Mouse (Mus musculus) intestine, embryonic 15.5 days (tissue): Measurements from ENCODE around the gene Prdm13. TPM values are rescaled to one million over a fixed set of nuclear protein-coding genes. Genes with fewer than 3 reads are reported as not detected.
A peak's percentile ranks its signal among the peaks of the same experiment; 100 is the strongest.

Experiments
- ATAC-seq: fragments of 200-750 bp; cut with Nextera tagmentation; 2 replicates; pipeline ENCODE4 v1.8.0; 2017; ENCODE audit warnings: moderate TSS enrichment, moderate library complexity
- H3K27ac ChIP-seq: fragments of 300-500 bp; sonication (generic); 2 replicates; pipeline ENCODE4 v1.5.1; 2015; ENCODE audit warnings: mild to moderate bottlenecking, inconsistent platforms
- H3K27me3 ChIP-seq: fragments of 300-500 bp; sonication (generic); replicated peaks from 2 replicates; pipeline ENCODE4 v1.6.1; 2015; ENCODE audit warnings: inconsistent platforms
- H3K36me3 ChIP-seq: fragments of 300-500 bp; sonication (generic); 2 replicates; pipeline ENCODE4 v1.6.1; 2015; ENCODE audit warnings: inconsistent platforms
- H3K4me1 ChIP-seq: fragments of 300-500 bp; sonication (generic); replicated peaks from 2 replicates; pipeline ENCODE4 v1.6.1; 2015; ENCODE audit warnings: inconsistent platforms
- H3K4me2 ChIP-seq: fragments of 300-500 bp; sonication (generic); replicated peaks from 2 replicates; pipeline ENCODE4 v1.6.1; 2015; ENCODE audit warnings: mild to moderate bottlenecking, inconsistent platforms
- H3K4me3 ChIP-seq: fragments of 300-500 bp; sonication (generic); replicated peaks from 2 replicates; pipeline ENCODE4 v1.5.1; 2015; ENCODE audit warnings: inconsistent platforms
- H3K9ac ChIP-seq: fragments of 300-500 bp; sonication (generic); 2 replicates; pipeline ENCODE4 v1.6.1; 2015; ENCODE audit warnings: inconsistent platforms
- H3K9me3 ChIP-seq: fragments of 300-500 bp; sonication (generic); 2 replicates; pipeline ENCODE4 v1.6.1; 2016; ENCODE audit warnings: inconsistent platforms
- WGBS: fragments of 180-500 bp; shearing (Covaris S2); methylation state at CpG from one replicate; pipeline ENCODE4 v1.1.7; 2015; 5-methylcytosine and 5-hydroxymethylcytosine counted together
- polyA plus RNA-seq: library from polyadenylated mRNA; unstranded; fragments of >200 nt; fragmentation: Nextera tagmentation; extraction: Ambion mirVana; gene quantifications from 2 replicates; pipeline ENCODE4 v1.2.1, GENCODE M21; 2015

The Prdm13 gene
- polyA plus RNA-seq: not detected in 2 replicates

- under 1% methylated on average over 38 of the region's 38 CpGs for WGBS
- no peaks in the 10 kb centered on the region for H3K9me3 ChIP-seq
- peaks cover 90% of the 10 kb centered on the region for H3K27me3 ChIP-seq
- no peak within 1 kb of the TSS for H3K27ac ChIP-seq
- H3K4me2 ChIP-seq: no peak within 1 kb of the TSS
- H3K4me3 ChIP-seq: no peak within 1 kb of the TSS
- H3K36me3 ChIP-seq: no peaks in the 10 kb centered on the region
- H3K9ac ChIP-seq: no peak within 1 kb of the TSS
- H3K4me1 ChIP-seq: peaks cover 9% of the 10 kb centered on the region
- ATAC-seq: no peak
Measured at GRCm38 (mm10) chr4:21685595-21686091, at the start of gene Prdm13. TSS of gene Prdm13 (minus strand) at chr4:21685963.

- H3K4me3 ChIP-seq: peak within 1 kb of the TSS; percentile 79
- H3K9me3 ChIP-seq: no peaks in the 10 kb centered on the region
- peak within 1 kb of the TSS; percentile 62 for H3K4me2 ChIP-seq
- peak within 1 kb of the TSS; percentile 75 for H3K9ac ChIP-seq
- H3K36me3 ChIP-seq: no peaks in the 10 kb centered on the region
- no peaks in the 10 kb centered on the region for H3K27me3 ChIP-seq
- H3K27ac ChIP-seq: peak within 1 kb of the TSS; percentile 69
- H3K4me1 ChIP-seq: 0 out of 2 replicates have a peak, but pooled peaks cover 5% of the 10 kb centered on the region
- WGBS: under 1% methylated on average over 37 of the region's 37 CpGs
- ATAC-seq: peak; percentile 99
Measured at GRCm38 (mm10) chr4:21727615-21728165, 41.9 kb upstream of the Prdm13 start, which contains the start of gene Ccnc. TSS of gene Ccnc (plus strand) at chr4:21727701.

GRCm38 (mm10) chr4:21726912-21727614 is 41.3 kb upstream of the Prdm13 start:
- WGBS: 1% methylated on average over 22 of the region's 22 CpGs
- peak overlapping the region; percentile 62 for H3K4me2 ChIP-seq

GRCm38 (mm10) chr4:21722752-21723334 is 37.1 kb upstream of the Prdm13 start:
- Histone ChIP-seq H3K36me3 (no peaks in the 10 kb centered on the region), H3K27ac (no peak overlapping the region), H3K9me3 (no peaks in the 10 kb centered on the region), H3K4me3 (no peak overlapping the region), H3K9ac (no peak overlapping the region), H3K4me2 (no peak overlapping the region), H3K27me3 (no peaks in the 10 kb centered on the region), H3K4me1 (no peaks in the 10 kb centered on the region)
- WGBS: 60% methylated on average over 7 of the region's 7 CpGs
- ATAC-seq: no peak

More at GRCm38 (mm10) chr4:21726912-21727614, 41.3 kb upstream of the Prdm13 start:
- H3K9ac ChIP-seq: peak overlapping the region; percentile 75; the same call in 1 of the 2 replicates
- peak; percentile 69 for ATAC-seq
- H3K4me1 ChIP-seq: 0 out of 2 replicates have a peak, but pooled peaks cover 5% of the 10 kb centered on the region
- H3K27me3 ChIP-seq: no peaks in the 10 kb centered on the region
- H3K9me3 ChIP-seq: no peaks in the 10 kb centered on the region
- peak overlapping the region; percentile 54 for H3K27ac ChIP-seq
- peak overlapping the region; percentile 79 for H3K4me3 ChIP-seq
- no peaks in the 10 kb centered on the region for H3K36me3 ChIP-seq

- Histone ChIP-seq H3K9me3 (no peaks in the 10 kb centered on the region), H3K4me2 (no peak overlapping the region), H3K4me3 (no peak overlapping the region), H3K27me3 (0 out of 2 replicates have a peak, but pooled peaks cover 2% of the 10 kb centered on the region), H3K36me3 (no peaks in the 10 kb centered on the region), H3K9ac (no peak overlapping the region), H3K4me1 (no peaks in the 10 kb centered on the region), H3K27ac (no peak overlapping the region)
- 1% methylated on average over 13 of the region's 13 CpGs for WGBS
- peak; percentile 96 for ATAC-seq
Measured at GRCm38 (mm10) chr4:21712147-21712546, 26.4 kb upstream of the Prdm13 start.

- no peak overlapping the region for H3K4me2 ChIP-seq
- H3K27ac ChIP-seq: no peak overlapping the region
- no peak overlapping the region for H3K9ac ChIP-seq
- no peak overlapping the region for H3K4me3 ChIP-seq
- H3K4me1 ChIP-seq: no peaks in the 10 kb centered on the region
- 41% methylated on average over 1 of the region's 1 CpGs for WGBS
- no peak for ATAC-seq
- 0 out of 2 replicates have a peak, but pooled peaks cover 2% of the 10 kb centered on the region for H3K27me3 ChIP-seq
- H3K9me3 ChIP-seq: no peaks in the 10 kb centered on the region
- H3K36me3 ChIP-seq: no peaks in the 10 kb centered on the region
Measured at GRCm38 (mm10) chr4:21705046-21705445, 19.3 kb upstream of the Prdm13 start.

- 0 out of 2 replicates have a peak, but pooled peaks have one; percentile 17 for ATAC-seq
- 28% methylated on average over 7 of the region's 7 CpGs for WGBS
Measured at GRCm38 (mm10) chr4:21695638-21696254, 10.0 kb upstream of the Prdm13 start.

GRCm38 (mm10) chr4:21690221-21690620 is 4.5 kb upstream of the Prdm13 start:
- Histone ChIP-seq H3K4me2 (no peak overlapping the region), H3K4me3 (no peak overlapping the region), H3K36me3 (no peaks in the 10 kb centered on the region), H3K9ac (no peak overlapping the region), H3K9me3 (no peaks in the 10 kb centered on the region), H3K27me3 (peaks cover 75% of the 10 kb centered on the region), H3K4me1 (peaks cover 9% of the 10 kb centered on the region), H3K27ac (no peak overlapping the region)
- no peak for ATAC-seq
- 12% methylated on average over 7 of the region's 7 CpGs for WGBS

More at GRCm38 (mm10) chr4:21695638-21696254, 10.0 kb upstream of the Prdm13 start:
- H3K4me1 ChIP-seq: no peaks in the 10 kb centered on the region
- no peaks in the 10 kb centered on the region for H3K36me3 ChIP-seq
- no peaks in the 10 kb centered on the region for H3K9me3 ChIP-seq
- H3K4me3 ChIP-seq: no peak overlapping the region
- H3K27ac ChIP-seq: no peak overlapping the region
- H3K4me2 ChIP-seq: no peak overlapping the region
- peaks cover 30% of the 10 kb centered on the region for H3K27me3 ChIP-seq
- H3K9ac ChIP-seq: no peak overlapping the region

- Histone ChIP-seq H3K27me3 (peaks cover 82% of the 10 kb centered on the region), H3K9ac (no peak overlapping the region), H3K27ac (no peak overlapping the region), H3K4me2 (no peak overlapping the region), H3K4me3 (no peak overlapping the region), H3K36me3 (no peaks in the 10 kb centered on the region), H3K9me3 (no peaks in the 10 kb centered on the region), H3K4me1 (peaks cover 9% of the 10 kb centered on the region)
- no peak for ATAC-seq
- 2% methylated on average over 18 of the region's 18 CpGs for WGBS
Measured at GRCm38 (mm10) chr4:21689492-21689941, 3.8 kb upstream of the Prdm13 start.

GRCm38 (mm10) chr4:21688703-21689200 is 3.0 kb upstream of the Prdm13 start:
- Histone ChIP-seq H3K27ac (no peak overlapping the region), H3K36me3 (no peaks in the 10 kb centered on the region), H3K9me3 (no peaks in the 10 kb centered on the region), H3K4me2 (peak overlapping the region; percentile 95), H3K9ac (peak overlapping the region; percentile 21), H3K4me3 (peak overlapping the region; percentile 49), H3K4me1 (peaks cover 9% of the 10 kb centered on the region), H3K27me3 (peaks cover 89% of the 10 kb centered on the region)
- ATAC-seq: peak; percentile 76
- WGBS: under 1% methylated on average over 62 of the region's 64 CpGs

- peak; percentile 74 for ATAC-seq
Measured at GRCm38 (mm10) chr4:21687783-21688702, 2.3 kb upstream of the Prdm13 start.

More at GRCm38 (mm10) chr4:21687783-21688702, 2.3 kb upstream of the Prdm13 start:
- H3K36me3 ChIP-seq: no peaks in the 10 kb centered on the region
- peak overlapping the region; percentile 95 for H3K4me2 ChIP-seq
- H3K4me1 ChIP-seq: peaks cover 9% of the 10 kb centered on the region
- peak overlapping the region; percentile 21 for H3K9ac ChIP-seq
- 2% methylated on average over 44 of the region's 51 CpGs for WGBS
- H3K9me3 ChIP-seq: no peaks in the 10 kb centered on the region
- no peak overlapping the region for H3K27ac ChIP-seq
- H3K4me3 ChIP-seq: peak overlapping the region; percentile 49
- peaks cover 94% of the 10 kb centered on the region for H3K27me3 ChIP-seq
